Mouse (Mus musculus): ENCODE data around the gene Ralbp1.

GRCm38 (mm10) chr17:65827904-65828303, 57.7 kb downstream of the Ralbp1 start:
- TF ChIP-seq CTCF (IDR thresholded peaks at IDR 0.05; ENCODE audit: low read depth): no peak
- TF ChIP-seq EP300 (IDR thresholded peaks at IDR 0.05; ENCODE audit: low read depth): no peak
